Mouse (Mus musculus): ENCODE measurements around the gene Col5a1. TPM values are rescaled to one million over a fixed set of nuclear protein-coding genes. Genes with fewer than 3 reads are reported as not detected.

Col5a1 gene
- total RNA-seq, 1 experiment from 2014 or later, result 1.1 TPM

GRCm38 (mm10) chr2:27876724-27877504 is 9.3 kb upstream of the Col5a1 start:
- no peak for ATAC-seq (replicated peaks in 1 of 2; ENCODE audit: insufficient read depth in 1 of 2, low FRiP score in 2 of 2, low TSS enrichment in 1 of 2, low read depth in 1 of 2, poor library complexity in 2 of 2, severe bottlenecking in 2 of 2)

GRCm38 (mm10) chr2:27878066-27878465 is 8.2 kb upstream of the Col5a1 start:
- no peak for ATAC-seq (replicated peaks in 1 of 2; ENCODE audit: insufficient read depth in 1 of 2, low FRiP score in 2 of 2, low TSS enrichment in 1 of 2, low read depth in 1 of 2, poor library complexity in 2 of 2, severe bottlenecking in 2 of 2)

GRCm38 (mm10) chr2:27883276-27883675 is 2.9 kb upstream of the Col5a1 start:
- ATAC-seq (replicated peaks in 1 of 2; ENCODE audit: insufficient read depth in 1 of 2, low FRiP score in 2 of 2, low TSS enrichment in 1 of 2, low read depth in 1 of 2, poor library complexity in 2 of 2, severe bottlenecking in 2 of 2), result no peak

GRCm38 (mm10) chr2:27885456-27886147 is 623 bp upstream of the Col5a1 start:
- ATAC-seq (replicated peaks in 1 of 2; ENCODE audit: insufficient read depth in 1 of 2, low FRiP score in 2 of 2, low TSS enrichment in 1 of 2, low read depth in 1 of 2, poor library complexity in 2 of 2, severe bottlenecking in 2 of 2), result peak in 1 of 2 experiments; percentile 23; a peak in 2 of 4 replicates

GRCm38 (mm10) chr2:27886608-27887460 is 609 bp downstream of the Col5a1 start:
- ATAC-seq (replicated peaks in 1 of 2; ENCODE audit: insufficient read depth in 1 of 2, low FRiP score in 2 of 2, low TSS enrichment in 1 of 2, low read depth in 1 of 2, poor library complexity in 2 of 2, severe bottlenecking in 2 of 2), result 0 out of 4 replicates have a peak, but pooled peaks of 1 of the 2 experiments have one; percentile 5

GRCm38 (mm10) chr2:27887461-27888264 is 1.4 kb downstream of the Col5a1 start:
- no peak for ATAC-seq (replicated peaks in 1 of 2; ENCODE audit: insufficient read depth in 1 of 2, low FRiP score in 2 of 2, low TSS enrichment in 1 of 2, low read depth in 1 of 2, poor library complexity in 2 of 2, severe bottlenecking in 2 of 2)

- ATAC-seq (replicated peaks in 1 of 2; ENCODE audit: insufficient read depth in 1 of 2, low FRiP score in 2 of 2, low TSS enrichment in 1 of 2, low read depth in 1 of 2, poor library complexity in 2 of 2, severe bottlenecking in 2 of 2), result no peak
These were observed 2.6 kb downstream of the Col5a1 start for GRCm38 (mm10) chr2:27888603-27889545.

- ATAC-seq (replicated peaks in 1 of 2; ENCODE audit: insufficient read depth in 1 of 2, low FRiP score in 2 of 2, low TSS enrichment in 1 of 2, low read depth in 1 of 2, poor library complexity in 2 of 2, severe bottlenecking in 2 of 2), result no peak
These were observed 5.8 kb downstream of the Col5a1 start for GRCm38 (mm10) chr2:27891922-27892541.

GRCm38 (mm10) chr2:27893015-27893414 is 6.8 kb downstream of the Col5a1 start:
- ATAC-seq (replicated peaks in 1 of 2; ENCODE audit: insufficient read depth in 1 of 2, low FRiP score in 2 of 2, low TSS enrichment in 1 of 2, low read depth in 1 of 2, poor library complexity in 2 of 2, severe bottlenecking in 2 of 2), result no peak

GRCm38 (mm10) chr2:27894986-27895385 is 8.8 kb downstream of the Col5a1 start:
- no peak for ATAC-seq (replicated peaks in 1 of 2; ENCODE audit: insufficient read depth in 1 of 2, low FRiP score in 2 of 2, low TSS enrichment in 1 of 2, low read depth in 1 of 2, poor library complexity in 2 of 2, severe bottlenecking in 2 of 2)

- no peak for ATAC-seq (replicated peaks in 1 of 2; ENCODE audit: insufficient read depth in 1 of 2, low FRiP score in 2 of 2, low TSS enrichment in 1 of 2, low read depth in 1 of 2, poor library complexity in 2 of 2, severe bottlenecking in 2 of 2)
These were observed 9.4 kb downstream of the Col5a1 start for GRCm38 (mm10) chr2:27895648-27896047.

GRCm38 (mm10) chr2:27897161-27897560 is 10.9 kb downstream of the Col5a1 start:
- no peak for ATAC-seq (replicated peaks in 1 of 2; ENCODE audit: insufficient read depth in 1 of 2, low FRiP score in 2 of 2, low TSS enrichment in 1 of 2, low read depth in 1 of 2, poor library complexity in 2 of 2, severe bottlenecking in 2 of 2)

- peak; percentile 46 to 48; a peak in 1 of 4 replicates for ATAC-seq (replicated peaks in 1 of 2; ENCODE audit: insufficient read depth in 1 of 2, low FRiP score in 2 of 2, low TSS enrichment in 1 of 2, low read depth in 1 of 2, poor library complexity in 2 of 2, severe bottlenecking in 2 of 2)
These were observed 13.7 kb downstream of the Col5a1 start for GRCm38 (mm10) chr2:27899894-27900293.

- ATAC-seq (replicated peaks in 1 of 2; ENCODE audit: insufficient read depth in 1 of 2, low FRiP score in 2 of 2, low TSS enrichment in 1 of 2, low read depth in 1 of 2, poor library complexity in 2 of 2, severe bottlenecking in 2 of 2), result no peak
These were observed 14.9 kb downstream of the Col5a1 start for GRCm38 (mm10) chr2:27901076-27901475.

- ATAC-seq (replicated peaks in 1 of 2; ENCODE audit: insufficient read depth in 1 of 2, low FRiP score in 2 of 2, low TSS enrichment in 1 of 2, low read depth in 1 of 2, poor library complexity in 2 of 2, severe bottlenecking in 2 of 2), result no peak
These were observed 15.5 kb downstream of the Col5a1 start for GRCm38 (mm10) chr2:27901525-27902245.

Measured in hematopoietic stem cell, adult 5-6 weeks (primary cell).